Mouse (Mus musculus) stomach, postnatal 0 days (tissue): ENCODE measurements around the gene Wfs1. TPM values are rescaled to one million over a fixed set of nuclear protein-coding genes. Genes with fewer than 3 reads are reported as not detected.

ENCODE experiments used
- ATAC-seq: fragments of 200-750 bp; cut with Nextera tagmentation; 2 replicates; pipeline ENCODE4 v1.8.0; 2017; ENCODE audit not compliant: low FRiP score, low TSS enrichment
- DNase-seq: peaks from one replicate; pipeline ENCODE4 v3.0.0-alpha.2; 2016; ENCODE audit warnings: low spot score
- H3K27ac ChIP-seq: fragments of 300-500 bp; sonication (generic); replicated peaks from 2 replicates; pipeline ENCODE4 v1.5.1; 2014; ENCODE audit warnings: mild to moderate bottlenecking, control low read depth
- H3K27me3 ChIP-seq: fragments of 300-500 bp; sonication (generic); 2 replicates; pipeline ENCODE4 v1.6.1; 2014; ENCODE audit warnings: low read length; ENCODE audit not compliant: control insufficient read depth, insufficient read depth
- H3K36me3 ChIP-seq: fragments of 300-500 bp; sonication (generic); 2 replicates; pipeline ENCODE4 v1.6.1; 2014; ENCODE audit warnings: low read length, mixed read lengths; ENCODE audit not compliant: control insufficient read depth, insufficient read depth
- H3K4me1 ChIP-seq: fragments of 300-500 bp; sonication (generic); replicated peaks from 2 replicates; pipeline ENCODE4 v1.6.1; 2014; ENCODE audit warnings: antibody characterized with exemption; ENCODE audit not compliant: control insufficient read depth, insufficient read depth
- H3K4me2 ChIP-seq: fragments of 300-500 bp; sonication (generic); replicated peaks from 2 replicates; pipeline ENCODE4 v1.6.1; 2014; ENCODE audit warnings: low read depth, mild to moderate bottlenecking, control low read depth, moderate library complexity
- H3K4me3 ChIP-seq: fragments of 300-500 bp; sonication (generic); 2 replicates; pipeline ENCODE4 v1.5.1; 2014; ENCODE audit warnings: low read depth, low read length, control low read depth
- H3K9ac ChIP-seq: fragments of 300-500 bp; sonication (generic); 2 replicates; pipeline ENCODE4 v1.6.1; 2014; ENCODE audit warnings: mild to moderate bottlenecking, low read length, control low read depth, mixed read lengths
- H3K9me3 ChIP-seq: fragments of 300-500 bp; sonication (generic); 2 replicates; pipeline ENCODE4 v1.6.1; 2016; ENCODE audit warnings: low read length; ENCODE audit not compliant: control insufficient read depth
- CTCF ChIP-seq: IDR thresholded peaks from 2 replicates; pipeline ENCODE4 v1.5.1; 2016; ENCODE audit warnings: antibody characterized with exemption, low read depth, mild to moderate bottlenecking, moderate library complexity
- EP300 ChIP-seq: optimal IDR thresholded peaks from 2 replicates; pipeline ENCODE3; 2016; ENCODE audit warnings: antibody characterized with exemption
- WGBS: fragments of 180-500 bp; shearing (Covaris S2); extraction: QIAGEN DNeasy Blood & Tissue Kit; methylation state at CpG from one replicate; pipeline ENCODE4 v1.1.7; 2014; 5-methylcytosine and 5-hydroxymethylcytosine counted together
- polyA plus RNA-seq: library from polyadenylated mRNA; unstranded; fragments of >200 nt; fragmentation: Nextera tagmentation; extraction: Ambion mirVana; gene quantifications from 2 replicates; pipeline ENCODE4 v1.2.1, GENCODE M21; 2015

Wfs1 gene
- polyA plus RNA-seq, 1 experiment from 2014 or later: 7.6 TPM

- TF ChIP-seq CTCF (peak; percentile 83), EP300 (no peak)
These were observed 30.2 kb downstream of the Wfs1 start for GRCm38 (mm10) chr5:36958837-36959236.

DNA sequence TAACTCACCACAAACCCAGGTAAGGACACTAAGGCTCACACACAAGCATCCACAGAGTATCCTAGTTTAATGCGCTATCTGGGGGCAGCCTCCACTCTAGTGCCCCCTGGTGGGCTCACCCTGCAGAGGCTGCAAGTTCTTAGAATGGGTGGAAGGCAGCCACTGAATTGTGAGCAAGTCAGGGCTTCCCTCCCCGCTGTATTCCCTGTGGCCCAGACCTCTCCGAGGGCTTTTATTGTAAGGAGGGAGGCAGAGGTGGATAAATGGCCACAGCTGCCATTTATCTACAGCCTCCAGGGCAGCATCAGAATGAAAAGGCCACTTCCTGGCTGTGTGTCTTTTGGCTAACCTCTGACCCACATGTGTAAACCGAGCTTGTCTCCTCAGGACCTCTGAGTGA is 33.6 kb downstream of the Wfs1 start:
- DNase-seq: peak; percentile 36
- Histone ChIP-seq H3K4me2 (no peak overlapping the region), H3K4me1 (no peaks in the 10 kb centered on the region), H3K27ac (no peak overlapping the region), H3K4me3 (no peak overlapping the region), H3K27me3 (no peaks in the 10 kb centered on the region), H3K36me3 (no peaks in the 10 kb centered on the region), H3K9ac (no peak overlapping the region), H3K9me3 (no peaks in the 10 kb centered on the region)
- 12% methylated on average over 4 of the region's 4 CpGs for WGBS
- TF ChIP-seq CTCF (peak; percentile 70), EP300 (no peak)
- ATAC-seq: no peak

More at GRCm38 (mm10) chr5:36958837-36959236, 30.2 kb downstream of the Wfs1 start:
- no peaks in the 10 kb centered on the region for H3K4me1 ChIP-seq
- 33% methylated on average over 5 of the region's 5 CpGs for WGBS
- no peak overlapping the region for H3K9ac ChIP-seq
- no peak overlapping the region for H3K27ac ChIP-seq
- H3K4me2 ChIP-seq: no peak overlapping the region
- no peaks in the 10 kb centered on the region for H3K9me3 ChIP-seq
- no peaks in the 10 kb centered on the region for H3K27me3 ChIP-seq
- DNase-seq: peak; percentile 74
- no peaks in the 10 kb centered on the region for H3K36me3 ChIP-seq
- no peak overlapping the region for H3K4me3 ChIP-seq
- peak; percentile 57 for ATAC-seq

- no peak for ATAC-seq
- Histone ChIP-seq H3K27me3 (no peaks in the 10 kb centered on the region), H3K4me1 (no peaks in the 10 kb centered on the region), H3K4me3 (no peak overlapping the region), H3K9me3 (no peaks in the 10 kb centered on the region), H3K4me2 (no peak overlapping the region), H3K9ac (no peak overlapping the region), H3K27ac (no peak overlapping the region), H3K36me3 (no peaks in the 10 kb centered on the region)
- TF ChIP-seq EP300 (no peak), CTCF (no peak)
- WGBS: 90% methylated on average over 15 of the region's 15 CpGs
- no peak for DNase-seq
These were observed 36.7 kb downstream of the Wfs1 start for GRCm38 (mm10) chr5:36952311-36952710.

DNA sequence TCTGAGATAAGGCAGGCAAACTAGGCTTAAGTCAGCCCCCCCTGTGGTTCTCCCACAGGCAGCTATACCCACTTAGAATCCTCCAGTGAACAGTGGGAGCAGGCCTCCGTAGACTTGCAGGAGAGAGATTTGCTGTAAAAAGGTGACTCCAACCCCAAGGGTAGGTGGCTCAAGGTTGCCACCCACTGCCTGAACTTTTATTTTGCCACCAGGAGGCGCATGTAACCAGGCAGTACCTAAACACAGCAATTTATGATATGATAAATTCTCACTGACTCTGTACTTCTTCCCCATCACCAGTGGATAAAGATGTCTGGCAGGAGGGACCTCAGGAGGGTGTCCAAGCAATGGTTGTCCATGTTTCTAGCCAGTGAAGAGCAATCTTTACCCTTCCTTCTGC is 38.1 kb downstream of the Wfs1 start:
- H3K4me2 ChIP-seq: no peak overlapping the region
- H3K4me3 ChIP-seq: no peak overlapping the region
- no peak overlapping the region for H3K9ac ChIP-seq
- no peaks in the 10 kb centered on the region for H3K4me1 ChIP-seq
- no peaks in the 10 kb centered on the region for H3K36me3 ChIP-seq
- no peaks in the 10 kb centered on the region for H3K9me3 ChIP-seq
- WGBS: 47% methylated on average over 2 of the region's 2 CpGs
- no peak for ATAC-seq
- no peak overlapping the region for H3K27ac ChIP-seq
- no peak for DNase-seq
- TF ChIP-seq EP300 (no peak), CTCF (peak; percentile 66)
- H3K27me3 ChIP-seq: no peaks in the 10 kb centered on the region

DNA sequence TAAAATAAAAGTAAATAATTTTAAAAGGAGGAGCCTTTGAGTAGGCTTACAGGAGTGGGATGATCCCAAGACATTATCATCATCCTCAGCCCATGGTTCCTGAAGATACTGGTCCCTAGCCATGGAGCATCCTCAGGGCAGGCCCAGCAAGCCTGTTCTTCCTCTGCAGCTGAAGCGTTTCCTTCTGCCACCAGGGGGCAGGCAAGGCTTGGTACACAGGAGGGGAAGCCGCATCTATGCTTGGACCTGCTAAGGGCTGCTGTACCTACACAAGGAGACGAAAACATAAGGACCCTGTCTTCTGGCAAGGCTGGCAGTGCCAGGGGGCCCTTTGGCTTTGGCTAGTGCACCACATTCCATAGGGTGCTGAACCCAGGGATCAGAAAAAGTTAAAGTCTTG is 40.2 kb downstream of the Wfs1 start:
- Histone ChIP-seq H3K4me2 (no peak overlapping the region), H3K9ac (no peak overlapping the region), H3K27me3 (no peaks in the 10 kb centered on the region), H3K9me3 (no peaks in the 10 kb centered on the region), H3K4me3 (no peak overlapping the region), H3K36me3 (no peaks in the 10 kb centered on the region), H3K27ac (no peak overlapping the region), H3K4me1 (no peaks in the 10 kb centered on the region)
- DNase-seq (peak; percentile 77), ATAC-seq (peak; percentile 72)
- TF ChIP-seq EP300 (no peak), CTCF (peak; percentile 96)
- 7% methylated on average over 3 of the region's 3 CpGs for WGBS

GRCm38 (mm10) chr5:36946445-36946844 is 42.6 kb downstream of the Wfs1 start:
- Histone ChIP-seq H3K9me3 (no peaks in the 10 kb centered on the region), H3K27ac (no peak overlapping the region), H3K9ac (no peak overlapping the region), H3K36me3 (no peaks in the 10 kb centered on the region), H3K4me3 (no peak overlapping the region), H3K4me2 (no peak overlapping the region), H3K27me3 (no peaks in the 10 kb centered on the region), H3K4me1 (no peaks in the 10 kb centered on the region)
- ATAC-seq (no peak; the same call in 1 of the 2 replicates), DNase-seq (peak; percentile 57)
- WGBS: 10% methylated on average over 5 of the region's 5 CpGs
- peak; percentile 95 for TF ChIP-seq CTCF
- TF ChIP-seq EP300: no peak
